Mouse (Mus musculus) embryonic fibroblast, embryonic 13.5 days (primary cell): ENCODE measurements at regions not wholly inside any gene's neighbourhood (a gene's known extent, or its start where the extent isn't known, plus 50 kb on each side); places are given as distances from the start of the nearest gene placed in this dataset.

ENCODE experiments used
- CTCF ChIP-seq: IDR thresholded peaks from 2 replicates; pipeline ENCODE4 v1.5.1; 2011; ENCODE audit warnings: mild to moderate bottlenecking, control low read depth, low read length, moderate library complexity, borderline replicate concordance; ENCODE audit not compliant: insufficient read depth
- POLR2A ChIP-seq: IDR thresholded peaks from 2 replicates; pipeline ENCODE4 v1.6.1; 2011; ENCODE audit warnings: low read depth, mild to moderate bottlenecking, control low read depth, low read length, moderate library complexity

GRCm38 (mm10) chr8:12451857-12452256, 56.8 kb downstream of the Sox1 start:
- no peak for TF ChIP-seq CTCF
- TF ChIP-seq POLR2A = no peak
